7 mouse cellular contexts compared by ENCODE assay signal in genomic region chr3:86142263-86142933, GRCm38 (mm10). TPM values are rescaled to one million over a fixed set of nuclear protein-coding genes. Genes with fewer than 3 reads are reported as not detected.
A peak's percentile ranks its signal among the peaks of the same experiment; 100 is the strongest.
DNase-seq lines count a peak whose midpoint lies in the region; ATAC-seq and TF ChIP-seq lines count a peak whose summit lies in the region.

TSS of gene Rps3a1 (minus strand) at chr3:86142702.

- peak within 1 kb of the TSS; percentile 97 for H3K27ac ChIP-seq in embryonic facial prominence, embryonic 10.5 days (replicated peaks)
- peak within 1 kb of the TSS; percentile 77 for H3K27ac ChIP-seq in intestine, postnatal 0 days (ENCODE audit: low read depth, low read length)
- H3K27ac ChIP-seq in midbrain, embryonic 12.5 days (replicated peaks) = peak within 1 kb of the TSS; percentile 89
- peak within 1 kb of the TSS; percentile 36 for H3K27ac ChIP-seq in small intestine, adult 2 months (ENCODE audit: insufficient read depth, low read depth, low read length)

- H3K36me3 ChIP-seq in embryonic facial prominence, embryonic 10.5 days (replicated peaks) = peaks cover 41% of the 10 kb centered on the region
- peaks cover 32% of the 10 kb centered on the region for H3K36me3 ChIP-seq in intestine, postnatal 0 days (ENCODE audit: control insufficient read depth, insufficient read depth)
- peaks cover 36% of the 10 kb centered on the region for H3K36me3 ChIP-seq in midbrain, embryonic 12.5 days
- H3K36me3 ChIP-seq in small intestine, adult 2 months (ENCODE audit: control insufficient read depth, insufficient read depth, low read length) = peaks cover 24% of the 10 kb centered on the region

- under 1% methylated on average over 77 of the region's 77 CpGs for WGBS in embryonic facial prominence, embryonic 10.5 days
- under 1% methylated on average over 77 of the region's 77 CpGs for WGBS in intestine, postnatal 0 days
- under 1% methylated on average over 77 of the region's 77 CpGs for WGBS in midbrain, embryonic 12.5 days
- under 1% methylated on average over 76 of the region's 77 CpGs for WGBS in small intestine, adult 2 months

- H3K27me3 ChIP-seq in embryonic facial prominence, embryonic 10.5 days (replicated peaks; ENCODE audit: low read depth, poor library complexity, severe bottlenecking) = no peaks in the 10 kb centered on the region
- H3K27me3 ChIP-seq in intestine, postnatal 0 days (replicated peaks; ENCODE audit: control insufficient read depth, insufficient read depth, low read length) = no peaks in the 10 kb centered on the region
- H3K27me3 ChIP-seq in midbrain, embryonic 12.5 days = no peaks in the 10 kb centered on the region
- no peaks in the 10 kb centered on the region for H3K27me3 ChIP-seq in small intestine, adult 2 months (ENCODE audit: control insufficient read depth, insufficient read depth, low read length)

- H3K4me2 ChIP-seq in intestine, postnatal 0 days (replicated peaks; ENCODE audit: low read depth) = peak within 1 kb of the TSS; percentile 65
- H3K4me2 ChIP-seq in midbrain, embryonic 12.5 days (replicated peaks) = peak within 1 kb of the TSS; percentile 81

- no peaks in the 10 kb centered on the region for H3K9me3 ChIP-seq in embryonic facial prominence, embryonic 10.5 days
- no peaks in the 10 kb centered on the region for H3K9me3 ChIP-seq in intestine, postnatal 0 days (ENCODE audit: control insufficient read depth)
- no peaks in the 10 kb centered on the region for H3K9me3 ChIP-seq in midbrain, embryonic 12.5 days

- intact Hi-C loops in left cerebral cortex, postnatal 4 days (cut with DNase I) = no loop called here

- peak; percentile 99 for TF ChIP-seq CTCF in intestine, postnatal 0 days (IDR thresholded peaks at IDR 0.05; ENCODE audit: low read depth)
- peak; percentile 92 for TF ChIP-seq CTCF in small intestine, adult 2 months (IDR thresholded peaks at IDR 0.05; ENCODE audit: extremely low read depth, insufficient read length, insufficient replicate concordance, low read depth, low read length)

- peak; percentile 90 for TF ChIP-seq POLR2A in small intestine, adult 2 months (IDR thresholded peaks at IDR 0.05; ENCODE audit: low read depth, low read length)

- peak within 1 kb of the TSS; percentile 92 for H3K9ac ChIP-seq in intestine, postnatal 0 days (ENCODE audit: low read depth, low read length)
- peak within 1 kb of the TSS; percentile 99 for H3K9ac ChIP-seq in midbrain, embryonic 12.5 days (replicated peaks)

- H3K4me1 ChIP-seq in embryonic facial prominence, embryonic 10.5 days = peaks cover 26% of the 10 kb centered on the region
- H3K4me1 ChIP-seq in intestine, postnatal 0 days (replicated peaks; ENCODE audit: control insufficient read depth, insufficient read depth, low read length) = 0 out of 2 replicates have a peak, but pooled peaks cover 2% of the 10 kb centered on the region
- H3K4me1 ChIP-seq in midbrain, embryonic 12.5 days = peaks cover 18% of the 10 kb centered on the region
- no peaks in the 10 kb centered on the region; the same call in 1 of the 2 replicates for H3K4me1 ChIP-seq in small intestine, adult 2 months (ENCODE audit: control insufficient read depth, insufficient read depth, insufficient read length, low read length)

- H3K4me3 ChIP-seq in embryonic facial prominence, embryonic 10.5 days = peak within 1 kb of the TSS; percentile 92
- peak within 1 kb of the TSS; percentile 85 for H3K4me3 ChIP-seq in intestine, postnatal 0 days (ENCODE audit: low read depth, low read length)
- H3K4me3 ChIP-seq in midbrain, embryonic 12.5 days = peak within 1 kb of the TSS; percentile 97
- H3K4me3 ChIP-seq in small intestine, adult 2 months (ENCODE audit: low read depth, low read length) = peak within 1 kb of the TSS; percentile 86

- ATAC-seq in intestine, postnatal 0 days = peak; percentile 97
- ATAC-seq in midbrain, embryonic 12.5 days (ENCODE audit: low FRiP score, low read depth) = peak; percentile 91

- DNase-seq in adrenal gland, postnatal 10 days = peak; percentile 100
- peak; percentile 99 for DNase-seq in embryonic facial prominence, embryonic 10.5 days (ENCODE audit: low spot score)
- DNase-seq in gonadal fat pad, adult 2 months (ENCODE audit: low read depth) = no peak
- DNase-seq in left cerebral cortex, postnatal 4 days = peak; percentile 98

RNA-seq across cellular contexts. Expression of gene Rps3a1, which starts in this region (rescaled TPM):
- 100 to 1,000 TPM; 866 to 886 TPM for total RNA-seq in adrenal gland, postnatal 10 days (2021)
- 1,198 and 1,219 TPM in 2 replicates for polyA plus RNA-seq in embryonic facial prominence, embryonic 10.5 days (2016; fragmentation: Nextera tagmentation; extraction: Ambion mirVana)
- 415 and 444 TPM in 2 replicates for polyA plus RNA-seq in gonadal fat pad, adult 2 months (2012; rRNA removed)
- polyA plus RNA-seq in intestine, postnatal 0 days (2015; fragmentation: Nextera tagmentation; extraction: Ambion mirVana) = 788 and 816 TPM in 2 replicates
- total RNA-seq in left cerebral cortex, postnatal 4 days (2021) = 100 to 1,000 TPM; 534 to 591 TPM
- polyA plus RNA-seq in midbrain, embryonic 12.5 days (2016; fragmentation: Nextera tagmentation; extraction: Ambion mirVana) = 812 and 830 TPM in 2 replicates
- polyA plus RNA-seq in small intestine, adult 2 months (2012; rRNA removed) = 72.2 and 82.5 TPM in 2 replicates

Comparison
In these comparisons a context has a peak if more than half of its experiments do, and no peak if none do; other contexts are left out.
1. H3K27ac ChIP-seq: peak in every context shown above with its lines; median percentile 97 in embryonic facial prominence, embryonic 10.5 days; 89 in midbrain, embryonic 12.5 days; 77 in intestine, postnatal 0 days; 36 in small intestine, adult 2 months.